Mouse (Mus musculus): ENCODE results near the gene Tmc5. TPM values are rescaled to one million over a fixed set of nuclear protein-coding genes. Genes with fewer than 3 reads are reported as not detected.
A peak's percentile ranks its signal among the peaks of the same experiment; 100 is the strongest.

Tmc5 gene
- total RNA-seq, 2 experiments from 2014 or later: 0.23 to 0.30 TPM

DNA sequence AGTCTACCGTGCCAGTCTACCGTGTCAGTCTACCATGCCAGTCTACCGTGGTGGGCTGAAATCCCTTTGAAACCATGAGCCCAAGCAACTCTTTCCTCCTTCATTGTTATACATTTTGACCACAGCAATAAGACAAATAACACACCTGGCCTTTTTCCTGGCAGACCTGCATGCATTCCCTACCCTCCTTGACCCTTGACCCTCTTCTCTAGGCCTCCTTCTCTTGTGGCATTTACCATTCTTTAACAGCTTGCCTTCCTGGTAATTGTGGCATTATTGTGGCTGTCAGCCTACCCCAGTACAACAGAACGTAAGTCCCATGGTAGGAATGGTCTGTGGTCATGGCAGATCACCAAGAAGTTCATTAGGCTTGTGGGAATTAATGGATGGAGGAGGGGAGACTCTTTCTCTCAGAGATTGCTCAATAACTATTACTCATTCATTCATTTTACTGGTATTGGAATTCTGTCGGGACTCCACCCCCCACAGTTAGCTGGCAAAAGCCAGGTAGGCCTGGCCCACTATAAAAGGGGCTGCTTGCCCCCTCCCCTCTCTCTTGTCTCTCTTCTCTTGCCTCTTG lies 6.3 kb upstream of the Tmc5 start:
- no peak for TF ChIP-seq CTCF (IDR thresholded peaks at IDR 0.05)
- Histone ChIP-seq H3K27ac (no peak overlapping the region), H3K4me3 (no peak overlapping the region)
- DNase-seq (ENCODE audit: extremely low spot score in 1 of 2, low spot score in 2 of 2): no peak
- intact Hi-C loops (cut with DNase I): no loop called here

GRCm38 (mm10) chr7:118592146-118592545 lies 5.0 kb upstream of the Tmc5 start:
- Histone ChIP-seq H3K27ac (peak overlapping the region; percentile 25; the same call in 1 of the 2 replicates), H3K4me3 (no peak overlapping the region)
- no peak for DNase-seq (ENCODE audit: extremely low spot score in 1 of 2, low spot score in 2 of 2)
- intact Hi-C loops (cut with DNase I): no loop called here
- TF ChIP-seq CTCF (IDR thresholded peaks at IDR 0.05): no peak

- intact Hi-C loops (cut with DNase I): loop anchor here (2.0 kb wide), 1 partner anchor 61 kb away; the partner anchor contains the start of gene Coq7
- peak; percentile 41 to 62 for DNase-seq (ENCODE audit: extremely low spot score in 1 of 2, low spot score in 2 of 2)
- TF ChIP-seq CTCF (IDR thresholded peaks at IDR 0.05): no peak
Observed at GRCm38 (mm10) chr7:118593567-118594407, 3.3 kb upstream of the Tmc5 start.

GRCm38 (mm10) chr7:118594611-118595010 lies 2.5 kb upstream of the Tmc5 start:
- TF ChIP-seq CTCF (IDR thresholded peaks at IDR 0.05): no peak
- Histone ChIP-seq H3K4me3 (no peak overlapping the region; the same call in 1 of the 2 replicates), H3K27ac (peak overlapping the region; percentile 65)
- DNase-seq (ENCODE audit: extremely low spot score in 1 of 2, low spot score in 2 of 2): no peak
- intact Hi-C loops (cut with DNase I): loop anchor here (1.0 to 5.0 kb wide), 3 partner anchors 62 to 287 kb away; partner anchors contain the start of gene Coq7

More at GRCm38 (mm10) chr7:118593567-118594407, 3.3 kb upstream of the Tmc5 start:
- Histone ChIP-seq H3K4me3 (no peak overlapping the region), H3K27ac (peak overlapping the region; percentile 65)

GRCm38 (mm10) chr7:118595228-118595627 lies 1.9 kb upstream of the Tmc5 start:
- peak; percentile 90 to 96 for DNase-seq (ENCODE audit: extremely low spot score in 1 of 2, low spot score in 2 of 2)
- intact Hi-C loops (cut with DNase I): loop anchor here (1.0 to 5.0 kb wide), 3 partner anchors 62 to 288 kb away; partner anchors contain the start of gene Coq7
- Histone ChIP-seq H3K4me3 (peak overlapping the region; percentile 30), H3K27ac (peak overlapping the region; percentile 65)
- TF ChIP-seq CTCF (IDR thresholded peaks at IDR 0.05): peak; percentile 99

GRCm38 (mm10) chr7:118596271-118596670 lies 826 bp upstream of the Tmc5 start:
- no peak overlapping the region for H3K4me3 ChIP-seq
- intact Hi-C loops (cut with DNase I): loop anchor here (5.0 kb wide), 1 partner anchor 289 kb away; no protein-coding TSS in a partner anchor
- TF ChIP-seq CTCF (IDR thresholded peaks at IDR 0.05): no peak

GRCm38 (mm10) chr7:118599954-118600631 lies 3.0 kb downstream of the Tmc5 start:
- no peak for DNase-seq (ENCODE audit: extremely low spot score in 1 of 2, low spot score in 2 of 2)
- no peak overlapping the region for H3K27ac ChIP-seq
- H3K4me3 ChIP-seq: no peak overlapping the region
- intact Hi-C loops (cut with DNase I): loop anchor here (5.0 kb wide), 1 partner anchor 293 kb away; no protein-coding TSS in a partner anchor
- TF ChIP-seq CTCF (IDR thresholded peaks at IDR 0.05): no peak

More at GRCm38 (mm10) chr7:118596271-118596670, 826 bp upstream of the Tmc5 start:
- H3K27ac ChIP-seq: no peak overlapping the region
- DNase-seq (ENCODE audit: extremely low spot score in 1 of 2, low spot score in 2 of 2): no peak

DNA sequence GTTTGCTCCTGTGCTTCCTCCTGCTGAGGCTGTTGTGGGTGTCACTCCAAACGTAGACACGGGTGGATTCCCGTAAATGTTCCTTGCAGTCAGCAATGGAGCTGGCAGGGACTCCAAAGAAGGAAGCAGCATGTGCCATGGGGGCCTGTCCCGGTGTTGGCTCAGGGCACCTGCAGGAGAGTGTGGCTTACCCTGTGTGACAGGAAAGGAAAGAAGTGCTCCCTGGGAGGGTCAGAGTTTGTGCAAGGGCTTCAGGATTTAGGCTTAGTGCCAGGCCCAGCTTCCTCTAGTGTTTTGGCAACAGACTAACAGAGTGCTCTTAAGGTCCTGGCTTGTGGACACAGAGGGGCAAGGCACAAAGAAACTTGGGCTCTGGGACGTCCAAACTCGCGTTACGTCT lies 7.7 kb downstream of the Tmc5 start:
- DNase-seq (ENCODE audit: extremely low spot score in 1 of 2, low spot score in 2 of 2): no peak
- no peak for TF ChIP-seq CTCF (IDR thresholded peaks at IDR 0.05)
- intact Hi-C loops (cut with DNase I): no loop called here
- Histone ChIP-seq H3K4me3 (no peak overlapping the region), H3K27ac (no peak overlapping the region)

- Histone ChIP-seq H3K4me3 (no peak overlapping the region), H3K27ac (no peak overlapping the region)
- TF ChIP-seq CTCF (IDR thresholded peaks at IDR 0.05): no peak
- no peak for DNase-seq (ENCODE audit: extremely low spot score in 1 of 2, low spot score in 2 of 2)
- intact Hi-C loops (cut with DNase I): no loop called here
Observed at GRCm38 (mm10) chr7:118609815-118610214, 12.7 kb downstream of the Tmc5 start.

GRCm38 (mm10) chr7:118610721-118611120 lies 13.6 kb downstream of the Tmc5 start:
- intact Hi-C loops (cut with DNase I): no loop called here
- H3K27ac ChIP-seq: no peak overlapping the region
- TF ChIP-seq CTCF (IDR thresholded peaks at IDR 0.05): no peak
- no peak for DNase-seq (ENCODE audit: extremely low spot score in 1 of 2, low spot score in 2 of 2)
- H3K4me3 ChIP-seq: no peak overlapping the region

- intact Hi-C loops (cut with DNase I): no loop called here
- TF ChIP-seq CTCF (IDR thresholded peaks at IDR 0.05): no peak
- Histone ChIP-seq H3K27ac (no peak overlapping the region), H3K4me3 (no peak overlapping the region)
- DNase-seq (ENCODE audit: extremely low spot score in 1 of 2, low spot score in 2 of 2): no peak
Observed at GRCm38 (mm10) chr7:118611185-118611749, 14.2 kb downstream of the Tmc5 start.

Data from left cerebral cortex, adult 2 months (tissue).